In the genomic region with DNA sequence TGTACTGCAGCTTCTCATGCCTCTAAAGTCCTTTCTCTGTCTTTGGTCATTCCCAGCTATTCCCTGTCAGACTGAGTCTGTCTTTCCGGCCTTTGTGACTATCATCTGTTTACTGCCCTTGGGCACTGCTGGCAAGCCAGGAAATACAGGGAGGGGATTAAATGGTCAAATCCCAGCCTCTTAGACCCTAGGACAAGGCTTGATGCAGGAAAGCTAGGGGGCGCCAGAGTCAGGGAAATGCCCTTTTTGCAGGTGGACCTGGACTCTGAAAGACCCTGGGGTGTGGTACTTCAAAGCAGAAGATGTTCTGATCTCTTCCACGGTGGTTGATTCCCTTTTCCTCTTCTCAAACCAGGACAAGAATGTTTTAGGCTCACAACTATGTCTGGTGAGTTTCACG, we compare ENCODE assay signal across 9 mouse cellular contexts. TPM values are rescaled to one million over a fixed set of nuclear protein-coding genes. Genes with fewer than 3 reads are reported as not detected.
A peak's percentile ranks its signal among the peaks of the same experiment; 100 is the strongest.
DNase-seq lines count a peak whose midpoint lies in the region; ATAC-seq lines count a peak whose summit lies in the region.
"Had no signal": no experiment of that assay in that cellular context is flagged by ENCODE, and none has a peak within 500 bp of the region (broad histone marks: within the 10 kb centered on the region; RNA-seq: fewer than 3 reads in every experiment).

No protein-coding gene starts in this region.

- 0 out of 2 replicates have a peak, but pooled peaks have one; percentile 33 for ATAC-seq in frontal cortex, adult (ENCODE audit: low TSS enrichment)
- no peak for ATAC-seq in midbrain, embryonic 11.5 days (ENCODE audit: low FRiP score)
- ATAC-seq in midbrain, embryonic 15.5 days (replicated peaks): no peak
- ATAC-seq in monocyte, adult 5-6 weeks (replicated peaks; ENCODE audit: insufficient number of reproducible peaks, low FRiP score, low TSS enrichment, poor library complexity, severe bottlenecking): no peak

- H3K9ac ChIP-seq in midbrain, embryonic 11.5 days (ENCODE audit: low read length): no peak overlapping the region
- H3K9ac ChIP-seq in midbrain, embryonic 15.5 days: no peak overlapping the region

- 16% methylated on average over 4 of the region's 4 CpGs for WGBS in midbrain, embryonic 11.5 days
- WGBS in midbrain, embryonic 15.5 days: 27% methylated on average over 4 of the region's 4 CpGs
- 23% methylated on average over 4 of the region's 4 CpGs for WGBS in heart, embryonic 10.5 days

- no peaks in the 10 kb centered on the region for H3K4me1 ChIP-seq in midbrain, embryonic 11.5 days (ENCODE audit: control insufficient read depth, insufficient read depth, low read length)
- H3K4me1 ChIP-seq in midbrain, embryonic 15.5 days: peaks cover 8% of the 10 kb centered on the region; the same call in 1 of the 2 replicates
- H3K4me1 ChIP-seq in heart, embryonic 10.5 days: no peaks in the 10 kb centered on the region

- no peak overlapping the region for H3K4me2 ChIP-seq in midbrain, embryonic 11.5 days
- H3K4me2 ChIP-seq in midbrain, embryonic 15.5 days: no peak overlapping the region

- H3K4me3 ChIP-seq in midbrain, embryonic 11.5 days (ENCODE audit: low read depth, low read length): no peak overlapping the region
- no peak overlapping the region for H3K4me3 ChIP-seq in midbrain, embryonic 15.5 days
- H3K4me3 ChIP-seq in heart, embryonic 10.5 days: no peak overlapping the region

- no peaks in the 10 kb centered on the region for H3K9me3 ChIP-seq in midbrain, embryonic 11.5 days (ENCODE audit: control insufficient read depth, low read length)
- H3K9me3 ChIP-seq in midbrain, embryonic 15.5 days: no peaks in the 10 kb centered on the region
- H3K9me3 ChIP-seq in heart, embryonic 10.5 days: no peaks in the 10 kb centered on the region
- H3K9me3 ChIP-seq: G1E had no signal

- H3K27me3 ChIP-seq in midbrain, embryonic 11.5 days (ENCODE audit: control insufficient read depth, insufficient read depth, low read length): no peaks in the 10 kb centered on the region
- no peaks in the 10 kb centered on the region for H3K27me3 ChIP-seq in midbrain, embryonic 15.5 days (replicated peaks)
- H3K27me3 ChIP-seq in heart, embryonic 10.5 days (ENCODE audit: insufficient read depth, poor library complexity, severe bottlenecking): peaks cover 21% of the 10 kb centered on the region; the same call in 1 of the 2 replicates

- H3K27ac ChIP-seq in midbrain, embryonic 11.5 days (ENCODE audit: low read depth, low read length): no peak overlapping the region
- H3K27ac ChIP-seq in midbrain, embryonic 15.5 days: no peak overlapping the region
- H3K27ac ChIP-seq in heart, embryonic 10.5 days: no peak overlapping the region

- H3K36me3 ChIP-seq in midbrain, embryonic 11.5 days (ENCODE audit: control insufficient read depth, insufficient read depth, low read length): no peaks in the 10 kb centered on the region
- no peaks in the 10 kb centered on the region for H3K36me3 ChIP-seq in midbrain, embryonic 15.5 days (replicated peaks)
- no peaks in the 10 kb centered on the region for H3K36me3 ChIP-seq in heart, embryonic 10.5 days
- H3K36me3 ChIP-seq: G1E had no signal

- no peak for DNase-seq in frontal cortex, postnatal 25 days (ENCODE audit: low spot score in 2 of 2)
- DNase-seq in midbrain, embryonic 11.5 days (ENCODE audit: low spot score, missing footprints): peak; percentile 87
- peak; percentile 71 to 80 for DNase-seq in cerebellum, postnatal 36 days
- peak; percentile 45 for DNase-seq in lung, postnatal 14 days
- DNase-seq in heart, embryonic 10.5 days (ENCODE audit: low spot score): no peak

RNA-seq across cellular contexts. Expression of a gene that starts 11.3 kb away (rescaled TPM):
- polyA plus RNA-seq in midbrain, embryonic 11.5 days (2014; fragmentation: Nextera tagmentation; extraction: Ambion mirVana): 71.2 and 76.9 TPM in 2 replicates
- polyA plus RNA-seq in midbrain, embryonic 15.5 days (2015; fragmentation: Nextera tagmentation; extraction: Ambion mirVana): 51.0 and 53.7 TPM in 2 replicates
- 13.4 to 23.4 TPM (median 15.4 TPM) in 3 replicates for total RNA-seq in monocyte, adult 5-6 weeks (2017)
- polyA plus RNA-seq in heart, embryonic 10.5 days (2016; fragmentation: Nextera tagmentation; extraction: Ambion mirVana): 51.9 and 70.3 TPM in 2 replicates

Comparison
In these comparisons a context has a peak if more than half of its experiments do, and no peak if none do; other contexts are left out.
1. DNase-seq: peak in midbrain, embryonic 11.5 days (single experiment), cerebellum, postnatal 36 days (2 of 2) and lung, postnatal 14 days (single experiment); none in frontal cortex, postnatal 25 days (0 of 2) and heart, embryonic 10.5 days (single experiment).